Mouse (Mus musculus) testis, adult 2 months (tissue): ENCODE measurements at regions not wholly inside any gene's neighbourhood (a gene's known extent, or its start where the extent isn't known, plus 50 kb on each side); places are given as distances from the start of the nearest gene placed in this dataset.

Experiments used
- H3K27ac ChIP-seq: fragments of 200-500 bp; 2 replicates; pipeline ENCODE4 v1.5.1; 2012; ENCODE audit warnings: low read depth, low read length; ENCODE audit not compliant: control insufficient read depth, insufficient read depth
- H3K27me3 ChIP-seq: fragments of 200-500 bp; 2 replicates; pipeline ENCODE4 v1.6.1; 2012; ENCODE audit warnings: mild to moderate bottlenecking, low read length, moderate library complexity; ENCODE audit not compliant: control insufficient read depth, insufficient read depth
- H3K36me3 ChIP-seq: fragments of 200-500 bp; 2 replicates; pipeline ENCODE4 v1.6.1; 2012; ENCODE audit warnings: mild to moderate bottlenecking, low read length; ENCODE audit not compliant: control insufficient read depth, insufficient read depth
- H3K4me1 ChIP-seq: fragments of 200-500 bp; 2 replicates; pipeline ENCODE4 v1.6.1; 2012; ENCODE audit warnings: low read length; ENCODE audit not compliant: control insufficient read depth, insufficient read depth
- H3K4me3 ChIP-seq: fragments of 200-500 bp; 2 replicates; pipeline ENCODE4 v1.5.1; 2012; ENCODE audit warnings: low read depth, mild to moderate bottlenecking, low read length, moderate library complexity, mixed read lengths; ENCODE audit not compliant: control insufficient read depth
- CTCF ChIP-seq: fragments of 200-500 bp; IDR thresholded peaks from 2 replicates; pipeline ENCODE4 v1.5.1; 2012; ENCODE audit warnings: low read depth, mild to moderate bottlenecking, inconsistent platforms, low read length, moderate library complexity; ENCODE audit not compliant: control insufficient read depth, insufficient read depth, insufficient replicate concordance
- POLR2A ChIP-seq: fragments of 200-500 bp; IDR thresholded peaks from 2 replicates; pipeline ENCODE4 v1.6.1; 2012; ENCODE audit warnings: low read depth, mild to moderate bottlenecking, inconsistent platforms, low read length, moderate library complexity; ENCODE audit not compliant: control insufficient read depth

GRCm38 (mm10) chr1:81973481-81973880, 259.4 kb upstream of the Gm9747 start:
- Histone ChIP-seq H3K36me3 (no peaks in the 10 kb centered on the region), H3K4me3 (no peak overlapping the region), H3K27ac (no peak overlapping the region), H3K27me3 (no peaks in the 10 kb centered on the region), H3K4me1 (no peaks in the 10 kb centered on the region)
- TF ChIP-seq CTCF (no peak), POLR2A (no peak)

- Histone ChIP-seq H3K27me3 (no peaks in the 10 kb centered on the region), H3K4me3 (no peak overlapping the region), H3K36me3 (no peaks in the 10 kb centered on the region), H3K4me1 (no peaks in the 10 kb centered on the region), H3K27ac (no peak overlapping the region)
- TF ChIP-seq POLR2A = no peak
- TF ChIP-seq CTCF = no peak
Observed at GRCm38 (mm10) chr1:82007943-82008342, 225.0 kb upstream of the Gm9747 start.

DNA sequence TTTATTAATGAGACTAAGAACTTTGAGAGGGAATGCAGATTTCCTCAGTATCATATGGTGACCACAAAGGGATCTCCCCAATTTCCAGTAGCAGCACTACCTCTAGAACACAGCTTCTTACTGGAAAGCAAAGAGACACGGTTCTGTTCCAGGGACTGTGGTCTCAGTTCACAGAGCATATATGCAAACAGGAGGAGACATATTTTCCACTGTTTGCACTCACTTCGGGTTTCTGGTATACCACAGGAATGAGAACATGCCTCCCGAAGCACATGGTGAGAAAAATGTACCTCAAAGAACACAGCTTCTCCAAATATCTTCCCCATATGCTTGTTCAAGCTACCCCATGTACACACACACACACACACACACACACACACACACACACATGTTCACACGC, 224.1 kb upstream of the Gm9747 start:
- TF ChIP-seq POLR2A (no peak), CTCF (no peak)
- Histone ChIP-seq H3K36me3 (no peaks in the 10 kb centered on the region), H3K4me1 (no peaks in the 10 kb centered on the region), H3K27me3 (no peaks in the 10 kb centered on the region), H3K27ac (no peak overlapping the region), H3K4me3 (no peak overlapping the region)

- H3K36me3 ChIP-seq = no peaks in the 10 kb centered on the region
- TF ChIP-seq POLR2A = no peak
- no peak for TF ChIP-seq CTCF
- H3K27ac ChIP-seq = no peak overlapping the region
- H3K4me3 ChIP-seq = no peak overlapping the region
- H3K27me3 ChIP-seq = no peaks in the 10 kb centered on the region
- H3K4me1 ChIP-seq = no peaks in the 10 kb centered on the region
Observed at GRCm38 (mm10) chr1:82010995-82011394, 221.9 kb upstream of the Gm9747 start.

DNA sequence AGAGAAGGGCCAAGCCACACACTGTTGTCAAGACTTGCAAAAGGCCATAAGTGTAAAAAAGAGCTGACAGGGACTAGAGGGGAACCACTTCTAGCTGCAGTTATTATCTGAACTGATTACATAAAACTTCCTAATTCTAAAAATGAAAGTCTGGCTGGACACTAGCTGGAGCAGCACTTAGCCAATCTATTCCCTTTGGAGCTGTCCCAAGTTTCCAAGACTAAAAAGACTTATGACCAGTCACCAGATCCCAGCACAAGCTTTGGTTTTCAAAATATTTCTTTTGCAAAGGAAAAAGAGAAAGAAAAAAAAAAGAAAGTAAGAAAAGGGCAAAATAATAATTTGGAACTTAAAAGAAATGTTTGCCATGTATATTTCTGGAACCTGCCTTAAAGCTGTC, 217.6 kb upstream of the Gm9747 start:
- Histone ChIP-seq H3K4me3 (no peak overlapping the region), H3K36me3 (no peaks in the 10 kb centered on the region), H3K27me3 (no peaks in the 10 kb centered on the region), H3K4me1 (no peaks in the 10 kb centered on the region), H3K27ac (no peak overlapping the region)
- TF ChIP-seq CTCF (no peak), POLR2A (no peak)

- Histone ChIP-seq H3K4me1 (no peaks in the 10 kb centered on the region), H3K36me3 (no peaks in the 10 kb centered on the region)
- TF ChIP-seq CTCF (no peak), POLR2A (no peak)
Observed at GRCm38 (mm10) chr1:82018701-82019404, 214.1 kb upstream of the Gm9747 start.

DNA sequence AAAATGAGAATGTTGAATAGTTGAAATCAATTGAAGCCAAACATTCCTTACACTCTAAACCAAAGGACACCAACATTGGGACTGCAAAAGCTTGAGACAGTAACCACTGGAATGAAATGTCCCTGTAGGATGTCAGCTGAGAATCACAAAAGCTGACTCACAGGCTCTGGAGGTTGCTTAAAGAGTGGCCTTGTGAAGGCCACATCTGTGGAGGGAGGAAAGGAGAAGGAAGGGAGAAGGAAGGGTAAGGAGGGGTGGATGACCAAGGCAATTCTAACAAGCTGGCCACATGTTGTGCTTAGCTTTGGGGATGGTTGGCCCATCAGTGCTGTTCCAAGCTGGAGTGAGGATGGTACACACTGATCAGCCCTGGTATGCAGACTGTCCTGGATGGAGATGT, 205.2 kb upstream of the Gm9747 start:
- no peak overlapping the region for H3K4me3 ChIP-seq
- no peak overlapping the region for H3K27ac ChIP-seq
- TF ChIP-seq CTCF = no peak
- no peak for TF ChIP-seq POLR2A
- H3K27me3 ChIP-seq = no peaks in the 10 kb centered on the region
- H3K36me3 ChIP-seq = no peaks in the 10 kb centered on the region
- H3K4me1 ChIP-seq = no peaks in the 10 kb centered on the region

More at GRCm38 (mm10) chr1:82018701-82019404, 214.1 kb upstream of the Gm9747 start:
- H3K27ac ChIP-seq = no peak overlapping the region
- no peak overlapping the region for H3K4me3 ChIP-seq
- H3K27me3 ChIP-seq = no peaks in the 10 kb centered on the region
